Mouse (Mus musculus) right cerebral cortex, adult 18-20 months (tissue): ENCODE results near the gene Sdk1.
"Not testable (repeated sequence)": the region's sequence is repeated elsewhere in the genome, so short reads cannot be mapped to it uniquely, and the experiment has no call there.

Experiments used
- DNase-seq: peaks from one replicate; pipeline ENCODE4 v3.0.0; 2022; ENCODE audit warnings: mixed read lengths

Sdk1 gene

GRCm38 (mm10) chr5:141468821-141469220, 227.5 kb downstream of the Sdk1 start:
- no peak for DNase-seq

GRCm38 (mm10) chr5:141505281-141505680, 264.0 kb downstream of the Sdk1 start:
- no peak for DNase-seq

GRCm38 (mm10) chr5:141506344-141506743, 265.1 kb downstream of the Sdk1 start:
- DNase-seq = no peak

- no peak for DNase-seq
Observed at GRCm38 (mm10) chr5:141524801-141525715, 283.8 kb downstream of the Sdk1 start.

- DNase-seq = no peak
Observed at GRCm38 (mm10) chr5:141540193-141540592, 298.9 kb downstream of the Sdk1 start.

- DNase-seq = no peak
Observed at GRCm38 (mm10) chr5:141542890-141543666, 301.8 kb downstream of the Sdk1 start.

GRCm38 (mm10) chr5:141553444-141553843, 312.2 kb downstream of the Sdk1 start:
- DNase-seq = no peak

- DNase-seq = no peak
Observed at GRCm38 (mm10) chr5:141558731-141559130, 317.4 kb downstream of the Sdk1 start.

- no peak for DNase-seq
Observed at GRCm38 (mm10) chr5:141560325-141560724, 319.0 kb downstream of the Sdk1 start.

GRCm38 (mm10) chr5:141561989-141562560, 320.8 kb downstream of the Sdk1 start:
- DNase-seq = no peak

- DNase-seq = no peak
Observed at GRCm38 (mm10) chr5:141564197-141564596, 322.9 kb downstream of the Sdk1 start.

GRCm38 (mm10) chr5:141568106-141568505, 326.8 kb downstream of the Sdk1 start:
- DNase-seq = no peak

- DNase-seq = peak; percentile 5
Observed at GRCm38 (mm10) chr5:141570442-141570841, 329.2 kb downstream of the Sdk1 start.

- no peak for DNase-seq
Observed at GRCm38 (mm10) chr5:141574263-141574662, 333.0 kb downstream of the Sdk1 start.

GRCm38 (mm10) chr5:141591246-141591645, 350.0 kb downstream of the Sdk1 start:
- no peak for DNase-seq

- DNase-seq = no peak
Observed at GRCm38 (mm10) chr5:141612721-141613120, 371.4 kb downstream of the Sdk1 start.

GRCm38 (mm10) chr5:141615763-141616162, 374.5 kb downstream of the Sdk1 start:
- no peak for DNase-seq

- DNase-seq = no peak
Observed at GRCm38 (mm10) chr5:141617660-141618059, 376.4 kb downstream of the Sdk1 start.

GRCm38 (mm10) chr5:141625401-141625800, 384.1 kb downstream of the Sdk1 start:
- no peak for DNase-seq

- no peak for DNase-seq
Observed at GRCm38 (mm10) chr5:141631641-141632040, 390.4 kb downstream of the Sdk1 start.

GRCm38 (mm10) chr5:141633271-141633670, 392.0 kb downstream of the Sdk1 start:
- DNase-seq = no peak

GRCm38 (mm10) chr5:141636406-141636805, 395.1 kb downstream of the Sdk1 start:
- no peak for DNase-seq

GRCm38 (mm10) chr5:141637054-141637453, 395.8 kb downstream of the Sdk1 start:
- DNase-seq = not testable (repeated sequence)
